Mouse (Mus musculus): ENCODE results near the gene Lama4. TPM values are rescaled to one million over a fixed set of nuclear protein-coding genes. Genes with fewer than 3 reads are reported as not detected.

The Lama4 gene
- polyA plus RNA-seq, 1 experiment from 2014 or later = 73.9 TPM

DNA sequence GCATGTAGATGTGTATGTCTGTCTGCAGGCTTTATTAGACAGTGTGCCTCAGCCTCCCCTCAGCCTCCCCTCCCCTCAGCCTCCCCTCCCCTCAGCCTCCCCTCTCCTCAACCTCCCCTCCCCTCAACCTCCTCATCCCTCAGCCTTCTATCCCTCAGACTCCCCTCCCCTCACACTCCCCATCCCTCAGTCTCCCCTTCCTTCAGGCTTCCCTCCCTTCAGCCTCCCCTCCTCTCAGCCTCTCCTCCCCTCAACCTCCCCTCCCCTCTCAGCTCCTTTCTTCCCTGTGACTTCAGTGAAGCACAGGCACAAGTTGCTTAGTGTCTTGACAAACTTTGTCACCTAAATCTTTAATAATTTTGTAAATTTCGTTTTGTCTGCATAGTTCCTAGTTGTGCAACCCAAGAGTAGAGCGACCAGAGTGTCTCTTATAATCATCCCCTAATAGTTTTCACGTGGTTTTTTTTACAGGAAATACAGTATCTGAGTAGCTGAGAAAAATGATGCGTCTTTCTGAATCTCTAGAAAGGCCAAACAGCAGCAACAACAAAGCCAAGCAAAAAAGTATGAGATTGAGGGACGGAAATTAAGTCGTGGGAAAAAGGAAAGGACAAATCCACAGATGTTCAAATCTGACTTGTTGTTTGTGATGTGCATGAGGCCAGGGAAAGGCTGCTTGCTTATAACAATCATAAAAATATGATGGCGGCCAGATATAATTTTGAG is 7.1 kb downstream of the Lama4 start:
- no peak for ATAC-seq (replicated peaks; ENCODE audit: low FRiP score)
- peak overlapping the region; percentile 45; the same call in 1 of the 2 replicates for H3K27ac ChIP-seq
- WGBS = 65% methylated on average over 7 of the region's 7 CpGs

DNA sequence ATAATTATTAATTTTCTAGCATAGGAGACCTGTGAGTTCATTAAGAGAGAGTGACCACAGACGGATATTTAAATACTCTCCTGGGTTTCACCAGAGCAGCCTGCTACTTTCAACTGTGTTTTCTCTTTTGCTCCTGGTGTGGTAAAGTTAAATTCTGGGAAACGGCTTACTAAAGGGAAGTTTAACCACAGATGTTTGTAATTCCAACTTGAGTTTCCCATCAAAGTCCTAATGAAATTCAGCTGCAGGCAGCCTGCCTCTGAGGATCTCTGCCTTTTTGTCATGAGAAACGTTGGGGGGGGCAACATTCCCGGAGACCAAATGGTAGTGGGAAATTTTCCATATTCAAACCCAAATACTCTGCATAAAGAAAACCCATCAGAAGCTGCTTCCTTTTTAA is 7.7 kb downstream of the Lama4 start:
- no peak for ATAC-seq (replicated peaks; ENCODE audit: low FRiP score)
- Histone ChIP-seq H3K27ac (no peak overlapping the region), H3K4me1 (peaks cover 12% of the 10 kb centered on the region), H3K9me3 (replicated peaks) (no peaks in the 10 kb centered on the region), H3K9ac (no peak overlapping the region), H3K4me3 (replicated peaks) (no peak overlapping the region), H3K36me3 (0 out of 2 replicates have a peak, but pooled peaks cover 7% of the 10 kb centered on the region), H3K27me3 (no peaks in the 10 kb centered on the region), H3K4me2 (no peak overlapping the region)
- WGBS = 41% methylated on average over 4 of the region's 4 CpGs

More for the DNA sequence above, 7.1 kb downstream of the Lama4 start:
- Histone ChIP-seq H3K36me3 (0 out of 2 replicates have a peak, but pooled peaks cover 7% of the 10 kb centered on the region), H3K27me3 (no peaks in the 10 kb centered on the region), H3K4me2 (no peak overlapping the region), H3K9ac (no peak overlapping the region), H3K4me3 (replicated peaks) (no peak overlapping the region), H3K4me1 (peaks cover 13% of the 10 kb centered on the region), H3K9me3 (replicated peaks) (no peaks in the 10 kb centered on the region)

GRCm38 (mm10) chr10:38978195-38978594 is 12.9 kb downstream of the Lama4 start:
- H3K4me1 ChIP-seq = 0 out of 2 replicates have a peak, but pooled peaks cover 8% of the 10 kb centered on the region
- ATAC-seq (replicated peaks; ENCODE audit: low FRiP score) = no peak
- H3K27me3 ChIP-seq = no peaks in the 10 kb centered on the region
- no peak overlapping the region for H3K9ac ChIP-seq
- H3K27ac ChIP-seq = no peak overlapping the region
- no peak overlapping the region for H3K4me3 ChIP-seq (replicated peaks)
- no peaks in the 10 kb centered on the region for H3K9me3 ChIP-seq (replicated peaks)
- no peak overlapping the region for H3K4me2 ChIP-seq
- WGBS = 75% methylated on average over 1 of the region's 1 CpGs
- H3K36me3 ChIP-seq = 0 out of 2 replicates have a peak, but pooled peaks cover 7% of the 10 kb centered on the region

DNA sequence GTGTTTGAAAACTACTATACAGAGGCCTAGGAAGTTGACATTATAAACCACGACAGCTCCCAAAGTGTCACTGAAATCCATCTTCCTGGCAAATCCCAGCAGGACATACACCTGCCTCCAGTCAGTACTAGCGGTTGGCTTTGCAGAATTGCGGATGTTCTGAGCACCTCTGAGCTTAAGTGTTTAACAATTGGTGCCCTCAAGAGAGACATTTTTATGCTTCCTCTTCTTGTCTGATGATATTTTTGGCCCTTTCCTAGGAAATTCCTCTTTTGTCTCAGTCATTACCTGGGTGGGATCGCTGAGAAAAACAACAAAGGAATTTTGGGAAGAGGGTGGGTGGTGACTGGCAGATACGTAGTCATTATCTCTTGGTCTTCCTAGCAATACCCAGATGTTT is 14.4 kb downstream of the Lama4 start:
- no peak for ATAC-seq (replicated peaks; ENCODE audit: low FRiP score)
- H3K4me1 ChIP-seq = peaks cover 20% of the 10 kb centered on the region
- H3K4me2 ChIP-seq = no peak overlapping the region
- 0 out of 2 replicates have a peak, but pooled peaks cover under 1% of the 10 kb centered on the region for H3K36me3 ChIP-seq
- 55% methylated on average over 5 of the region's 5 CpGs for WGBS
- no peaks in the 10 kb centered on the region for H3K9me3 ChIP-seq (replicated peaks)
- H3K27me3 ChIP-seq = no peaks in the 10 kb centered on the region
- H3K4me3 ChIP-seq (replicated peaks) = no peak overlapping the region
- no peak overlapping the region for H3K9ac ChIP-seq
- H3K27ac ChIP-seq = no peak overlapping the region

- ATAC-seq (replicated peaks; ENCODE audit: low FRiP score) = no peak
- Histone ChIP-seq H3K27me3 (no peaks in the 10 kb centered on the region), H3K9me3 (replicated peaks) (no peaks in the 10 kb centered on the region), H3K4me2 (no peak overlapping the region), H3K27ac (no peak overlapping the region), H3K36me3 (no peaks in the 10 kb centered on the region), H3K4me3 (replicated peaks) (no peak overlapping the region), H3K9ac (no peak overlapping the region), H3K4me1 (peaks cover 31% of the 10 kb centered on the region)
- WGBS = 57% methylated on average over 3 of the region's 3 CpGs
Observed at GRCm38 (mm10) chr10:38980980-38981379, 15.7 kb downstream of the Lama4 start.

GRCm38 (mm10) chr10:38984358-38985075 is 19.2 kb downstream of the Lama4 start:
- no peaks in the 10 kb centered on the region for H3K27me3 ChIP-seq
- H3K9me3 ChIP-seq (replicated peaks) = no peaks in the 10 kb centered on the region
- H3K4me3 ChIP-seq (replicated peaks) = no peak overlapping the region
- peak overlapping the region; percentile 4; the same call in 1 of the 2 replicates for H3K4me2 ChIP-seq
- H3K9ac ChIP-seq = no peak overlapping the region
- no peak for ATAC-seq (replicated peaks; ENCODE audit: low FRiP score)
- H3K36me3 ChIP-seq = no peaks in the 10 kb centered on the region
- 51% methylated on average over 4 of the region's 4 CpGs for whole genome bisulfite sequencing
- H3K4me1 ChIP-seq = peaks cover 41% of the 10 kb centered on the region
- peak overlapping the region; percentile 76 for H3K27ac ChIP-seq

GRCm38 (mm10) chr10:38986053-38986452 is 20.7 kb downstream of the Lama4 start:
- no peak overlapping the region for H3K9ac ChIP-seq
- no peak overlapping the region for H3K4me3 ChIP-seq (replicated peaks)
- peak overlapping the region; percentile 78 for H3K27ac ChIP-seq
- H3K27me3 ChIP-seq = no peaks in the 10 kb centered on the region
- no peaks in the 10 kb centered on the region for H3K9me3 ChIP-seq (replicated peaks)
- no peaks in the 10 kb centered on the region for H3K36me3 ChIP-seq
- WGBS = 15% methylated on average over 3 of the region's 3 CpGs
- H3K4me2 ChIP-seq = no peak overlapping the region
- peak; percentile 92 for ATAC-seq (replicated peaks; ENCODE audit: low FRiP score)
- H3K4me1 ChIP-seq = peaks cover 38% of the 10 kb centered on the region

GRCm38 (mm10) chr10:38992827-38993226 is 27.5 kb downstream of the Lama4 start:
- no peak overlapping the region for H3K4me3 ChIP-seq (replicated peaks)
- ATAC-seq (replicated peaks; ENCODE audit: low FRiP score) = peak; percentile 59; the same call in 1 of the 2 replicates
- peaks cover 13% of the 10 kb centered on the region; the same call in 1 of the 2 replicates for H3K4me1 ChIP-seq
- no peaks in the 10 kb centered on the region for H3K27me3 ChIP-seq
- WGBS = 90% methylated on average over 1 of the region's 1 CpGs
- no peaks in the 10 kb centered on the region for H3K9me3 ChIP-seq (replicated peaks)
- H3K4me2 ChIP-seq = no peak overlapping the region
- no peak overlapping the region for H3K9ac ChIP-seq
- H3K27ac ChIP-seq = peak overlapping the region; percentile 58
- no peaks in the 10 kb centered on the region for H3K36me3 ChIP-seq

DNA sequence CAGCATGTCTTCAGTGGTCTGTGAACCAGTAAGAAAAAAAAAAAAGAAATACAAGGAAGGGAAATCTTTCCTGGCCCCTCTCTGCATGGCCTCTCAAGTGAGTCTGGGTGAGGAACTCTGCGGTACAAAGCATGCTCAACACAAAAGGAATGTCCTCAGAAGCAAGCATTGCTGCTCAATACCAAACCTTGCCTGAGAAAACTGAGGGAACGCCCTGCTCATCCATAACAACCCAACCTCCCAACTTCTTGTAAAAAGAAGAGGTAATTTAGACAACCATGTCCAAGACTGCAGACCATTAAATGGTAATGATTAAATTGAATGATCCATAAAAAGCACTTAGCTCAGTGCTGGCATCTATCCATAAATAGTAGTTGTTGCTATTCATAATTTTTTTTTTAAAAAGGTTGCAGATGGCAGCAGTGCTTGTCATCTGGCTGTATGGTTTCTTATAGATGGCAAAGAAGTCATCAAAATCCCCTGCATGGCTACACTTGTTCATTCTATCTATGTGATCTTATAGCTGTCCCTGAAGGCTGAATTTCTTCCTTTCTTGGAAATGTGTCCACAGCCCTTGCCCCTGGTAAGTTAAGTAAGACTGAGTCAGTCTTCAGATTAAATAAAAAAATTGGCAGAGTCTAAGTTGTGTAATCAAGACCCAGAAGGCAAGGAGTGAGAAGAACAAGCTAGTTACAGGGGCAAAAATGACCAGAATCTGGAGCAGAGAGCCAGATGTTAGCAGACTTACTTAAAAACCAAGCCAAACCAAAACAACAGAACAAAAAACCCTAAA is 28.5 kb downstream of the Lama4 start:
- Histone ChIP-seq H3K4me1 (peaks cover 13% of the 10 kb centered on the region; the same call in 1 of the 2 replicates), H3K9me3 (replicated peaks) (no peaks in the 10 kb centered on the region), H3K4me2 (no peak overlapping the region), H3K27me3 (no peaks in the 10 kb centered on the region), H3K4me3 (replicated peaks) (no peak overlapping the region), H3K9ac (no peak overlapping the region), H3K36me3 (no peaks in the 10 kb centered on the region), H3K27ac (0 out of 2 replicates have a peak overlapping the region, but pooled peaks have one; percentile 58)
- WGBS = 60% methylated on average over 2 of the region's 2 CpGs
- ATAC-seq (replicated peaks; ENCODE audit: low FRiP score) = 0 out of 2 replicates have a peak, but pooled peaks have one; percentile 7

DNA sequence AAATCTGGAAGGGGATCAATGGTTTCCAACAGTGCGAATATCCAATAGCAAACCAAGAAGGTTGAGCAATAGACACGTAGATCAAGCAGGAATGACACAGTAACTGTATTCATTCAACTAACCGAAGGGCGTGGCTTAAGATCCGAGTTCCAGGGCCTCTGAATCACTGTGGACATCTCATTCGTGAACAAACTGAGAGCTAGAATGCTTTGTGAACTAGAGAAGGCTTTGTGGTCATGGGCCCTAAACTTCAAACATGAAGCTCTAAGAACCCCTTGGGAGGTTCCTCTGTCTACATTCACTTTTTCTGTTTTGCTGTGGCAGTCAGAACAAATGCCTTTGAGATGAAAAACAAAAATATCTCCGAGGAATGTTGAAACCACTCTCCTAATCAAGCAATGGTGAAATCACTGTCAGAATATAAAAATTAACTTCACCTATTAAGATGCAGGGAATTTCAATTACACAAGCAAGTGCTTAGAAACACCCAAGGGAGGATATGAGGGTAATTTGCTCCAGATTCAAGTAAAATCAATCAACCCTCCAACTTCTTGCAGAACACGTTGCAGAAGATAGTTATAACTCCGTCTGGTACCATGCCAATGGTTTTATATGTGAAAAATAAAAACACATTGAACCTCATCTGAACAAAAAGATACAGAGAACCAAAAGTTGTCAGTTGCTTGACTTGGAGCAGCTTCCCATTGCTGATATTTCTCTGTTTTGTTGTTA is 29.6 kb downstream of the Lama4 start:
- H3K4me1 ChIP-seq = peaks cover 13% of the 10 kb centered on the region; the same call in 1 of the 2 replicates
- no peaks in the 10 kb centered on the region for H3K9me3 ChIP-seq (replicated peaks)
- H3K27me3 ChIP-seq = no peaks in the 10 kb centered on the region
- no peak overlapping the region for H3K27ac ChIP-seq
- H3K4me2 ChIP-seq = no peak overlapping the region
- no peak overlapping the region for H3K4me3 ChIP-seq (replicated peaks)
- WGBS = 85% methylated on average over 9 of the region's 9 CpGs
- no peak overlapping the region for H3K9ac ChIP-seq
- ATAC-seq (replicated peaks; ENCODE audit: low FRiP score) = no peak
- no peaks in the 10 kb centered on the region for H3K36me3 ChIP-seq

DNA sequence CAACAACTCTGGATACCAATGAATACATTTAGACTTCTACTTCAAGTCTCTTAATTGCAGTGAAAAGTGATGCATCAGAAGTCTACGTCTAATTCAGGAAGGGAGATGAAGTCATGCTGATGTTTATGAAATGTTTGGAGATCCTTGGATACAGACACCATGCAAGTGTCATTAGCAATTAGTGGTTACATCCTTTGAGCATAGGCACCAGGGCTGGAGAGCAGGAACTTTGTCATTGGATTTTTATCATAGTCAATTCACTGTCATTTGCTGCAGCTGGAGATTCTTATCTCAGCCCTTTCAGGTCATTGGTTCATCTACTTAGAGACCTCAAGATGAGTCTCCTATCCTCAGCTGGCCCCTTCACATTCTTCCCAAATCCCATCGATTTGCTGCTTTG is 30.6 kb downstream of the Lama4 start:
- Histone ChIP-seq H3K27ac (no peak overlapping the region), H3K36me3 (no peaks in the 10 kb centered on the region), H3K9me3 (replicated peaks) (no peaks in the 10 kb centered on the region), H3K9ac (no peak overlapping the region), H3K27me3 (no peaks in the 10 kb centered on the region), H3K4me3 (replicated peaks) (no peak overlapping the region), H3K4me1 (peaks cover 13% of the 10 kb centered on the region; the same call in 1 of the 2 replicates), H3K4me2 (no peak overlapping the region)
- WGBS = 81% methylated on average over 2 of the region's 2 CpGs
- ATAC-seq (replicated peaks; ENCODE audit: low FRiP score) = no peak
